Mouse (Mus musculus) c-Kit-positive CD71-negative TER-119-negative erythroid progenitor cells, embryonic 14.5 days (primary cell): ENCODE data around the gene Zic1.

ENCODE experiments used
- DNase-seq: peaks from one replicate; pipeline ENCODE4 v3.0.0-alpha.2; 2013; ENCODE audit warnings: low read depth

Zic1 gene

GRCm38 (mm10) chr9:91366999-91367811 lies 1.6 kb upstream of the Zic1 start:
- no peak for DNase-seq

DNA sequence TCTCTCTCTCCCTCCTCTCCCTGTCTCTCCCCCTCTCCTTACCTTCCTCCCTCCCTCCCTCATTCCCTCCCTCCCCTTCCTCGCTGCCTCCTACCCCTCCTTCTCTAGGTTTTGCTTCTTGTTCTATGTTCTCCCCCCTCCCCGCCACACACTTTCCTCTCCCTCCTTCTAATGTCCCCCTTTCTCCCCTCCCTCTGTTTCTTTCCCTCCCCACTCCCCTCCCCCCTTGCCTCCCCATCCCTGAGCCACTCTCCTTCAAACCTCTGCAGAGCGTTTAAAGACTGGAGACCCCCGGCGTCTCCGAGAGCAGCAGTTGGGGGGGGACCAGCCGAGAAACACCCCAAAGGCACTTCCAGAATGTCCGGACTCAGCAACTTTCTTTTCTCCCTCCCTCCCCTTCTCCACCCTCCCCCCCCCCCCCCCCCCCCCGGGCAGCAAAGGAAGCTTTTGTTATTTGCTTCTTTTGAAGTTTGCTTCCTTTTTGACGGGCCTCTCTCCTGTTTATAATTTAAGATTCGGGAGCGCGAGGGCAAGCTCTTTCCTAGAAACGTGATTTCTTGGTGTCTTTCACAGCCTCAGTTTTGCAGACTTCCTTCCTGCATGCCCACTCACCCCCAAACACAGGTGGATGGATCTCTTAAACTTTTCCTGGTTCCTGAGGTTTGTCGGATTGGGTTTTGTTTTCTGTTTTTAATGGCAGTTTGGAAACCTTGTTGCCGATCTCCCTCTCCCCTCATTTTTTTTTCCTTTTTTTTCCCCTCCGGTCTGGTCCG lies 802 bp upstream of the Zic1 start:
- DNase-seq = no peak

GRCm38 (mm10) chr9:91364971-91365501 lies 574 bp downstream of the Zic1 start:
- no peak for DNase-seq

- DNase-seq = no peak
Observed at GRCm38 (mm10) chr9:91364127-91364970, 1.3 kb downstream of the Zic1 start.

DNA sequence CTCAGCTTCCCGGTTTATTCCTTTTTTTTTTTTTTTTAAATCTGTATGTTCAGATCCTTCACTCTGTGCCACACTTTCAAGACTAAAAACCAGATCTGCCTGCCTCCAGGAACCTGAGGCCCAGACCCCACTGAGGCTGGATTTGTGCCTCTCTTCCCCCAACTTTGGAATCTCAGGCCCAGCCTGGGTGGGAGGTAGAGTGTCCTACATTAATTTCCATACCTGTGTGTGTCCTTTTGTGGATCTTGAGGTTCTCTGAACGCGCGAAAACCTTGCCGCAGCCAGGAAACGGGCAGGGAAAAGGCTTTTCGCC lies 1.8 kb downstream of the Zic1 start:
- DNase-seq = no peak

GRCm38 (mm10) chr9:91363011-91363730 lies 2.4 kb downstream of the Zic1 start:
- DNase-seq = no peak

DNA sequence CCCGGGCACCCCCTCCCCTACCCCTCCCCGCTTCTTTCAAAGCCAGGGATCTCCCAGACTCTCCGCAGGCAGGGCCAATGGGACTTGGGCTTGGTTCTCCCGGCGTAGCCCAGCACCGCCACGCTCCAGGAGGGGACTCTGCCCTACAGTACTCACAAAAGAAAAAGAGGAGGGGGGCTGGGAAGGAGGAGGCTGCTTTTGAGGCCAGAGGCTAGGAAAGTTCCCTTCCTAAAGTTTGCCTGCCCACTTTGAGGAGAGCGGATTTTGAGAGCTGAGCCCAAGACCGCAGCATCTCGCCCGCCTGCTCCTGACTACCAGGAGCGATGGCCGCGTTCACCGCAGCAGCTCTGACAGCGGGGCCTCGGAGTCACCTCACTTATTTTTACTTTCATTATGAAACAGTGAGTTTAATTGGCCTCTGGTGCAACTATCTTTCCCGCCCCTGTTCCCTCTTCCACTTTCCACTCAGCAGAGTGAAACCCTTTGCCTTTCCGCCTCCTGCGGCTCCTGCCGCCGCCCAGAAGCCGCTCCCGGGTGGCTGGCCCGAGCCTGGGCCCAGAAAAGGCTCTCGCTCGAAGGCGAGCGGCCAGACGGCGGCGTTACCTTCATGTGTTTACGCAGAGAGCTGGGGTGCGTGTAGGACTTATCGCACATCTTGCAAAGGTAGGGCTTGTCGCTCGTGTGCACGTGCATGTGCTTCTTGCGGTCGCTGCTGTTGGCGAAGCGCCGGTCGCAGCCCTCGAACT lies 3.6 kb downstream of the Zic1 start, which contains the start of gene Zic4:
Gene Zic4 (plus strand): TSS at position 558 of the 746 bp plus-strand sequence.
- DNase-seq = no peak

DNA sequence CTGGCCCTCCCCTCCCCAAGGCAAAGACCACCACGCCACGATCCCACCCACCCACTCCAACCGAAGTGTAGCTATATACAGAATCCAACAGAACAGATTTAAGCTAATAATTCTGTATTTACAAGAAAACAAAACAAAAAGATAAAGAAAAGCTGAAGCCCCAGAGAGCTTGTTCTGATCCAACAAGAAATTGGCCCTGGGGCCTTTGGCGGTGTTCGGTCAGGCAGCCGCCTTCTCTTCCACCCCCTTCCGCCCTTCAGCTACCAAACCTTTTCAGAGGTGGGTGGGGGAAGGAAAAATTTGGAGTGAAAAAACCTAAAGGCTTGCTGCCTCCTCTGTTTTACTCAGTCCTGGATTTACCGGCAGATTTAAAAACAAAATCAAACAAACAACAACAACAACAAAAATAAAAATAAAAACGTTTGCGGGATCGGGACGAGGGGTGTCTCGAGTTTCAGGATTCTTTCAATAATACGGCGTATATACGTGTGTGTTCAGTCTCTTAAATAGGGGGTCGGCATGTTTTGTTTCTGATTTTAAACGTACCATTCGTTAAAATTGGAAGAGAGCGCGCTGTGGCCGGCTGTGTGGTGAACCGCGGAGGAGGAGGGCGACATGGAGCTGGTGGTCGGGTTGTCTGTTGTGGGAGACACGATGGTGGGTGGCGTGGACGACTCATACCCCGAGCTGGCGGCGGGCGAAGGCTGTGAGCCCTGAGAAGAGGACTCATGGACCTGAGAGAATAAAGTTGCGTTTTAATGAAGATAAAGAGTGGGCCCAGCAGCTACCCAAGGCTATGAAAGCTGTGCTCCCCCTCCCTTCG lies 4.4 kb downstream of the Zic1 start:
- DNase-seq = no peak

- DNase-seq = no peak
Observed at GRCm38 (mm10) chr9:91360151-91361032, 5.2 kb downstream of the Zic1 start.

- DNase-seq = no peak
Observed at GRCm38 (mm10) chr9:91358851-91359687, 6.5 kb downstream of the Zic1 start.

DNA sequence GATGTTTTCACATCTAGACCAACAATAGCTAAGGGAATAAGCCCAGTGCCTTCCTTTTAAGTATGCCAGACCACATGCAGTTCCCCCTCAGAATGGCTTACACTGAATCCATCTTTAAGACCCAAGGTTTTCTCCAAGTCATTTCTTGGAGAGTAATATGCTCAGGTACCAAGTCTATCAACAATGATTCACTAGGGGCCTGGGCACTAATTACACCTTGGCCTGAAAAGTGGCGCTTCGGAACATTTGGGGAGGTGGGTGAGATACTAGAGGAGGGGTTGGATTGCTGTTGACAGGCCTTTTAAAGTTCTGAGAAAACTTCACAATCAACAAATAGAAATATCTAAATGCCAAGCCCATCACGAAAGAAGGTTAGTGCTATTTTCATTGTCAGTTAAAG lies 8.3 kb downstream of the Zic1 start:
- DNase-seq = no peak

DNA sequence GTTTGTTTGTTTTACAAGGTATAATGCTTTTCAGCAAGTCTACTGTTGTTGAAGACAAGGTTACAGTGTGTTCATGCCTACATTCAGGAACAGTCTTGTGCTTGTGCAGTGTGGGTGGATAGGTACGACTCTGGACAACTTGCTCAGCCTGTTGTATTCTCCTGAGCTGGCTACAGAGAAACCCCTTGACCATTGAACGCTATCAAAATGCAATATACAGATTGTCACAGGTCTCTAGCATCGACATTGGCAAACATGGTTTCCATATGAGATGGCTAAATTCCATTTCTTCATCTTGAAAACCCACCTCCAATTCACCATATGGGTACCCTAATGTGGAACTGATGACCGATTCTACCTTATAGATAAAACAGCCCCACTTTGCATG lies 9.3 kb downstream of the Zic1 start:
- no peak for DNase-seq

DNA sequence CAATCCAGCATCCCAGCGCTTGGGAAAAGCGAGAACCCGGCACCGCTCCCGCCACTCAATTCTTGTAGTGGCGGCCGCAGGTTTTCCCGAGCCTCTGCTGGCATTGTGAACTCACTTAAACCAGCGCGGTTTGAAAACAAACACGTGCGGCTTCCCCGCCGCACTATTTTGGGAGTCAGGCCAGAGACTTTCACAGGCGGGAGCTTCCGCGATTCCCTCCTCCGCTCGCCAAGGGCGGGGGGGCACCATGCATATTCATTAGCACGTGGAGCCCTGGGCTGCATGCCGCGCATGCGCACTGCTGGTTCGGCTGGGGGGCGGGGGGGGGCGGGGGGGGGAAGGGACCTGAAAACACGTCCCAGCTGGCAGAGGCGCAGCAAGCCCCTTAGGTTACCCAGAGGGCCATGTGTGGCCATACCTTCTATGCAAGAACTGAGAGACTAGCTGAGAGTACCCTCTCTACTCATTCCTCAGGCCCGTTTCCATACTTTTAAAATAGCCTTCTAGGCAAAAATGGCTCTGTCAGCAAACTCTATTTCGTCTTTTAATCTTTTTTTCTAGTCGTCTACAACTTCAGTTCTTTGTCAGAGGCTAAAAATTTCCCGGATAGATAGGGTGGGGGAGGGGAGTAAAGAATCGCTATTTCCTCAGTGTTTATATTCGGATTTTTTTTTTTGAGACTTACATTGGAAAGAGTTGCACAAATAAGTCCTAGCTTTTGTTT lies 9.8 kb downstream of the Zic1 start:
- DNase-seq = no peak

GRCm38 (mm10) chr9:91355270-91355589 lies 10.4 kb downstream of the Zic1 start:
- DNase-seq = no peak

GRCm38 (mm10) chr9:91354434-91355269 lies 11.0 kb downstream of the Zic1 start:
- DNase-seq = no peak

DNA sequence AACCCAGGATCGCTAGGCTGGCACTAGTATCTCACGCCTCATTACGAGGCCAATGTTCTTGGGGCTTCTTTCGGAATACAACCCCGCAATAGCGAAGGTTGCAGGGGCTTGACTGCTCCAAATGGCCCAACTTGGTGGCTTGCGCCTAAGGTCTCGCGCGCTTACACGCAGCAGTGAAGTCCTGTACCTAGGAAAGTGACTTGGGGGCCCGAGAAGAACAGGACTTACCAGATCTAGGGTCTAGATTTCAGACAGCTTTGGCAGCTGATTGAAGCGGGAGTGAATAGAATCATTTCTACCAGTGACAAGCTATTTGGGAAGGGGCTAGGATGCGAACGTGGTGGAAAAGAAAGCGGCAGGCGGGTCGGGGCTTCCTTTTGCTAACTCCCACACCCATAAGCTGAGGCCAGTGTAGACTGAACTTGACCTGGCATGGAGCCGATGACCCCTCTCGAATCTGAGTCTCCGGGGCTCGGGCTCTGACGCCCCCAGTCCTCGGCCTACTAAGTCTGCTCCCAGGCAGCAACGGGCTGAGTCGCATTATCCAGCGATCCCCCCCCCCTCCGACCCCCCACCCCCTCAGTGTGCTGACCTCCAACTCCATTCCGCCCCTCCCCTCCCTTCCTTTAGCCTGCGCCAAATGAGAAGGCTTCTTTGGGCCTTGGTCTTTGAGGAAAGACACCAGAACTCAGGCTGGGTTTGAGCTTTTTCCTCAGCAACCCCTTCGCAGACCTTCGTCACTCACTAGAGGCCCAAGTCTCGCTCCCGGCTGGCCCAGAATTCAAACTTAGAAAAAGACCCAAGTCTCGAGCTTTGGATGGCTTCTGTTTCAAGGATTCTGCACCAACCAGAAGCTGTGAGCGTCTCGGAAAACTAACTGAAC lies 11.8 kb downstream of the Zic1 start:
- no peak for DNase-seq
